Mouse (Mus musculus) bone marrow macrophage, adult 2 months (primary cell): ENCODE measurements around the gene Ncoa7.

Source experiments
- CTCF ChIP-seq: IDR thresholded peaks from 2 replicates; pipeline ENCODE4 v1.5.1; 2012; ENCODE audit warnings: low read depth, mild to moderate bottlenecking, low read length, moderate library complexity
- POLR2A ChIP-seq: IDR thresholded peaks from 2 replicates; pipeline ENCODE4 v1.6.1; 2012; ENCODE audit warnings: mild to moderate bottlenecking, low read depth, low read length, borderline replicate concordance

DNA sequence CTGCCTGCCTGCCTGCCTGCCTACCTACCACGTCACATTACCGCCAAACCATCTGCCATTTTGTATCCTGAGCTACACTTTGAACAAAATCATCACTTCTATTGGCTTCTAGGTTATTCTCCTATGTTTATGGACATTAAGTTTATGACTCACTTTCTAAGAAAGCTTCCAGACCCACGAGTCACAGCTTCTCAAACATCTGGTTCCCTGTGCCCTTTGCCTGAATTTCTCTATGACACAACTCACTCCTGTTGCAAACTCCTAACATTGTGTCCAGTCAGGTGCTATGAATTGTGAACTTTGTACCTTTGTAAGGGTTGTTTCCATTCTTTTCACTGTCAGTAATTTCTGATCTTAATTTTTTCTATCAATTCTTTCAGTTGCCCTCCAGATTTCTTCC, 164.9 kb downstream of the Ncoa7 start:
- TF ChIP-seq POLR2A (no peak), CTCF (no peak)
